In genomic region chr4:45341226-45341625, GRCm38 (mm10) we compare ENCODE assay signal across 8 mouse cellular contexts. TPM values are rescaled to one million over a fixed set of nuclear protein-coding genes. Genes with fewer than 3 reads are reported as not detected.
DNase-seq lines count a peak whose midpoint lies in the region; ATAC-seq lines count a peak whose summit lies in the region.

No protein-coding gene starts in this region.

- H3K27ac ChIP-seq in limb, embryonic 13.5 days = peak overlapping the region; percentile 98
- peak overlapping the region; percentile 98; the same call in 1 of the 2 replicates for H3K27ac ChIP-seq in stomach, embryonic 16.5 days (ENCODE audit: low read length)

- peaks cover 21% of the 10 kb centered on the region for H3K4me1 ChIP-seq in limb, embryonic 13.5 days
- peaks cover 15% of the 10 kb centered on the region for H3K4me1 ChIP-seq in stomach, embryonic 16.5 days (ENCODE audit: control insufficient read depth, insufficient read depth, low read length)

- peak overlapping the region; percentile 96; the same call in 1 of the 2 replicates for H3K9ac ChIP-seq in limb, embryonic 13.5 days
- H3K9ac ChIP-seq in stomach, embryonic 16.5 days (ENCODE audit: low read length) = peak overlapping the region; percentile 99

- 65% methylated on average over 9 of the region's 9 CpGs for WGBS in limb, embryonic 13.5 days
- WGBS in stomach, embryonic 16.5 days = 56% methylated on average over 9 of the region's 9 CpGs

- H3K27me3 ChIP-seq in limb, embryonic 13.5 days = no peaks in the 10 kb centered on the region
- no peaks in the 10 kb centered on the region for H3K27me3 ChIP-seq in stomach, embryonic 16.5 days (ENCODE audit: control insufficient read depth, insufficient read depth, low read length)

- ATAC-seq in limb, embryonic 13.5 days (ENCODE audit: low FRiP score, low read depth) = no peak
- no peak for ATAC-seq in stomach, embryonic 16.5 days (ENCODE audit: insufficient read depth, low FRiP score)

- DNase-seq in cerebellum, postnatal 25 days = peak; percentile 19 to 20
- DNase-seq in cerebellum, adult 9-11 months = no peak
- peak; percentile 28 for DNase-seq in thymus, postnatal 14 days
- no peak for DNase-seq in thymus, adult 18-20 months
- DNase-seq in urinary bladder, postnatal 10 days (ENCODE audit: low spot score) = no peak
- no peak for DNase-seq in cerebellum, adult 11-12 months

- peak overlapping the region; percentile 98 for H3K4me3 ChIP-seq in limb, embryonic 13.5 days
- H3K4me3 ChIP-seq in stomach, embryonic 16.5 days (replicated peaks; ENCODE audit: low read length) = peak overlapping the region; percentile 99

- peaks cover 11% of the 10 kb centered on the region; the same call in 1 of the 2 replicates for H3K36me3 ChIP-seq in limb, embryonic 13.5 days
- no peaks in the 10 kb centered on the region for H3K36me3 ChIP-seq in stomach, embryonic 16.5 days (ENCODE audit: control insufficient read depth, insufficient read depth, low read length)

- H3K4me2 ChIP-seq in limb, embryonic 13.5 days (replicated peaks) = peak overlapping the region; percentile 79
- H3K4me2 ChIP-seq in stomach, embryonic 16.5 days (ENCODE audit: low read depth, low read length) = peak overlapping the region; percentile 84

- no peaks in the 10 kb centered on the region for H3K9me3 ChIP-seq in limb, embryonic 13.5 days
- no peaks in the 10 kb centered on the region for H3K9me3 ChIP-seq in stomach, embryonic 16.5 days (replicated peaks; ENCODE audit: control insufficient read depth, low read length)

RNA-seq across cellular contexts. Expression of gene Dcaf10, which starts 0.7 kb away (rescaled TPM):
- 12.9 and 13.8 TPM in 2 replicates for polyA plus RNA-seq in limb, embryonic 13.5 days (2015; fragmentation: Nextera tagmentation; extraction: Ambion mirVana)
- polyA plus RNA-seq in stomach, embryonic 16.5 days (2015; fragmentation: Nextera tagmentation; extraction: Ambion mirVana) = 7.6 and 8.0 TPM in 2 replicates

RNA-seq across cellular contexts. Expression of gene Exosc3, which starts 1.3 kb away (rescaled TPM):
- 74.0 and 79.1 TPM in 2 replicates for polyA plus RNA-seq in limb, embryonic 13.5 days (2015; fragmentation: Nextera tagmentation; extraction: Ambion mirVana)
- 66.0 and 67.5 TPM in 2 replicates for polyA plus RNA-seq in stomach, embryonic 16.5 days (2015; fragmentation: Nextera tagmentation; extraction: Ambion mirVana)

RNA-seq across cellular contexts. Expression of gene Trmt10b, which starts 44.3 kb away (rescaled TPM):
- polyA plus RNA-seq in limb, embryonic 13.5 days (2015; fragmentation: Nextera tagmentation; extraction: Ambion mirVana) = 19.9 TPM in 2 replicates
- 14.0 and 14.8 TPM in 2 replicates for polyA plus RNA-seq in stomach, embryonic 16.5 days (2015; fragmentation: Nextera tagmentation; extraction: Ambion mirVana)

Comparison
In these comparisons a context has a peak if more than half of its experiments do, and no peak if none do; other contexts are left out.
1. DNase-seq: peak in cerebellum, postnatal 25 days (2 of 2) and thymus, postnatal 14 days (single experiment); none in cerebellum, adult 9-11 months (single experiment), thymus, adult 18-20 months (0 of 2), urinary bladder, postnatal 10 days (single experiment) and cerebellum, adult 11-12 months (single experiment).